Mouse (Mus musculus): ENCODE results near the gene Ptcd3. TPM values are rescaled to one million over a fixed set of nuclear protein-coding genes. Genes with fewer than 3 reads are reported as not detected.
"Not testable (repeated sequence)": the region's sequence is repeated elsewhere in the genome, so short reads cannot be mapped to it uniquely, and the experiment has no call there.

Gene Ptcd3
- total RNA-seq, 4 experiments from 2014 or later: 61.7 to 69.8 (median 68.6) TPM

DNA sequence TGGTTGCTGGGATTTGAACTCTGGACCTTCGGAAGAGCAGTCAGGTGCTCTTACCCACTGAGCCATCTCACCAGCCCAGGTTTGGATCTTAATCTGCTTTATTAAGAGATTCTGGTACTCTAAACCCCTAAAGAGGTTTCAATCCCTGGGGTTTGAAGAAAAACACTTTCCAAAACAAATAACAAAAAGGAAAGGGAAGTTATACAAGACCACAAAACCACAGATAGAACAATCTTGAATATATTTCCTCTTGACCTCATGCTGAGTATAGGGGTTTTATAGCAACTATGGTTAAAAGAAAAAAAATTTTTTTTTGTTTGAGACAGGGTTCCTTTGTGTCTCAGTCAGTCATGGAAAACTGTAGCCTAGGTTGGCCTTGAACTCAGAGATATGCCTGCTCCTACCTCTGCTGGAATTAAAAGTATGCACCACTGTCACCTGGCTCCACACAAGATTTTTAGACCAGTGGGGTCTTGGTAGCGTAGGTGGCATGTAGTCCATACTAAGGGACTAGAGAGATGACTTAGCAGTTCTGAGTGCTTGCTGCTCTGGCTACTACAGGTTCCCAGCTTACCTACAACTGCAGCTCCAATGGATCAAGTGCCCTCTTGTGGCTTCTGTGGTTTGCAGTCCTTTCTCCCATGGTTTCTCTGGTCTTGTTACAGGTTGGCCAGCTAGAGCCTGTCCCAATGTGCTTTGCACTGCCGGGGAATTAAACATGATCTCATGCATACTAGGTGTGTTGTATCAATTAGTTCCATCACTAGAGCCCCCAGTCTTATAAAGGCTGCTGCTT, 30.4 kb downstream of the Ptcd3 start:
- DNase-seq (ENCODE audit: low spot score in 2 of 2): no peak

DNA sequence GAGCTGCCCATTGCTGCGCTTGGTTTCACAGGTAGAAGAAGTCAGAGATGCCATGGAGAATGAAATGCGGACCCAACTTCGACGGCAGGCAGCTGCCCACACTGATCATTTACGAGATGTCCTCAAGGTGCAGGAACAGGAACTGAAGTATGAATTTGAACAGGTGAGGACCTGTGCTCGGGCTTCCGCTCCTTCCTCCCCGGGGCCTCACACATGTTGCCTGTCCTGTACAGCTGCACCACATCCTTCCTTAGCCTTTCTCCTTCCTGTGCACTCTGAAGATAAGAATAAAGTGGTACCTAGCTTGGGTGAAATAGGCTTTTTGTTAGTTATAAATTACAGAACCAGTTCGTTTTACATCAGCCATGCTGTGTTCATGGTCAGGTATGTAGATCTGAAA, 37.2 kb downstream of the Ptcd3 start:
- DNase-seq (ENCODE audit: low spot score in 2 of 2): no peak

GRCm38 (mm10) chr6:71868809-71869208, 39.7 kb downstream of the Ptcd3 start:
- DNase-seq (ENCODE audit: low spot score in 2 of 2): no peak

DNA sequence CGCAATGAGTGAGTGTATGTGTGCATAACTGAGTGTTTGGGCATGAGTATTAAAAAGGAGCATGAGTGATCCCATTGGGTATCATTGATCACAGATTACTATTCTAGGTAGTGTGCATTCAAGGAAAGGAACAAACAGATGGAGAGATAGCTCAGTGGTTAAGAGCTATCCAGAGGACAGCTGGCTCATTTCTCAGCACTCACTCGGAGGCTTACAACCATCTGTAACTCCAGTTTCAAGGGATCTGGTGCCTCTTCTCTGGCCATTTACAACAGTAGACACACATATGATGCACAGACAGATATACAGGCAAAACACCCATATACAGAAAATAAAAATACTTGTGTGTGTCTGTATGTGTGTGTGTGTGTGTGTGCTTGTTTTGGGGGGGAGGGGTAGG, 40.8 kb downstream of the Ptcd3 start:
- DNase-seq (ENCODE audit: low spot score in 2 of 2): no peak

- DNase-seq (ENCODE audit: low spot score in 2 of 2): not testable (repeated sequence)
These were observed 61.6 kb downstream of the Ptcd3 start for GRCm38 (mm10) chr6:71846906-71847305.

GRCm38 (mm10) chr6:71840597-71841290, 67.8 kb downstream of the Ptcd3 start:
- DNase-seq (ENCODE audit: low spot score in 2 of 2): no peak

DNA sequence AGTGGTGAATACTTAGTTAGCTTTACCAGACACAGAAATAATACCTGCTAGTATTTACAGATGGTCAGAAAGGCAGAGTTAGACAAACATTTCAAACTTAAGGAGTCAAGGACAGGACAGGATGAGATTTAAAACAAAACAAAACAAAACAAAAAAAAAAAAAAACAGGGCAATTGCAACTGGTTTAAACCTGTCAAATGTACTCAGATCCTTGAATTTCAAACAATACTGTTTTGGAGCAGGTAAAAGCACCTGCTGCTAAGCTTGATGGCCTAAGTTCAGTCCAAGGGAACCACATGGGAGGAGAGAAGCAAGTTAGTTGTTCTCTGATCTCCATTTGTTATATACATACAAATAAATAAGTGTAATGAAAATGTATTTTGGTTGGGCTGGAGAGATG, 68.7 kb downstream of the Ptcd3 start:
- DNase-seq (ENCODE audit: low spot score in 2 of 2): no peak

DNA sequence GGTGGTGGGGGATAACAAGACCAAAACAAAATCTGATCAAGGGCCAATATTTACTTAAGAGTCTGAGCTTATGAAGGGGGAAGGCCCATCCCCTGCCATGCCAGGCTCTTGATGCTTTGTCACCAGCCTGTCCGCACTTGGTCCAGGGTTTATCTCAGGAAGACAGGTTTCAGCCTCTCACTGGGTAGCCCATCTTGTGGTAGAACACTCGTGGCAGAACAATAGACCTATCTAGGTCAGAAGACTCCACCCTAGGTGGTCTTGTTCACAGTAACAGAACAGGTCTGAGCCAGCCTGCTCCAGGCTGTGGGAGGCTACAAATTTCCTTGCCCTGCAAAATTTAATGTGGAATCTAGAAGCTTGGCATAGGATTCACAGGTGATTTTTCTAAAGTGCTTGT, 71.7 kb downstream of the Ptcd3 start:
- DNase-seq (ENCODE audit: low spot score in 2 of 2): no peak

GRCm38 (mm10) chr6:71831581-71831960, 77.0 kb downstream of the Ptcd3 start:
- peak; percentile 86 to 97 for DNase-seq (ENCODE audit: low spot score in 2 of 2)

DNA sequence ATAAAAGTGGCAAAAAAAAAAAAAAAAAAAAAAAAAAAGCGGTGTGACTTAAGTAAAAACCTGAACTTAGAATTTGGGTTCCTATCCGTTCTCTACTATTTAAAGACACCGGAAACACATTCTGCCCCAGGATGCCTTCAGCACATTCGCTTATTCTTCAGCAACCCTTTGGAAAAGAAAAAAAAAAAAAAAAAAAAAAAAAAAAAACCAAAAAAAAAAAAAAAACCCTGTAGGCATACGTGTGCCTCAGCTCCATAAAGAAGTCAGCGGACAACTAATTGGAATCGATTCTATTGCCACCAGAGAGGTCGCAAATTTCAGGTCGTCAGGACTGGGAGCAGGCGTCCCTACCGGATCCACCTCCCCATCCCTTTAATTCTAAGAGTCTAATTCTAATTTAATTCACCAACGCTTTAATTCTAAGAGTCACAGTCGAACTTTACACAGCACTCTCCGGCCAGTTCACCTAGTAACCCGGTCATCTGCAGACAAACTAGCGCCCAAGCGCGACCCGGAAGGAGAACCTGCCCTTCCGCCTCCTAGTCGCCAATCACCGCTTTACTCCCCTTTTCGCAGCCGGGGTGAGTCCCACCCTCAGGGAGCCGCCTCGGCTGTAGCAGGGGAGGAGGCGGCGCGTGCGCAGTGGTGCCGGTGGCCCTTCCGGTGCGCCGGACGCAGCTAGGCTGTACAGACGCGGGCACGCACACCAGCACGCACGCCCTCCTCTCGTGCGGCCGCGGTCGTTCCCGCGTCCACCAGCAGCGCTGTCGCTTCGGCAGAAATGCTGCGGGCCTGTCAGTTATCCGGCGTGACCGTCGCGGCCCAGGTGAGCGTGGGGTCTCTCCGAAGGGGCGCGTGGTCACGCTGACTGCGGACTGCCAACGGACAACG, 77.6 kb downstream of the Ptcd3 start, which contains the start of gene Immt:
Immt (plus strand) TSS at position 642 of the 891 bp plus-strand sequence.
- peak; percentile 85 to 98 for DNase-seq (ENCODE audit: low spot score in 2 of 2)

Other genes with a start within 250 kb of the Ptcd3 start
- 10 to 100 TPM; 77.8 to 89.9 (median 85.9) TPM for gene Reep1, start 201.2 kb downstream of the Ptcd3 start, total RNA-seq (2022)
- 10 to 100 TPM; 24.9 to 36.6 (median 29.2) TPM for gene Mrpl35, start 81.8 kb downstream of the Ptcd3 start, total RNA-seq (2022)
- 100 to 1,000 TPM; 142 to 166 (median 150) TPM for gene Immt, start 77.4 kb downstream of the Ptcd3 start, total RNA-seq (2022)
- gene Polr1a, start 303 bp upstream of the Ptcd3 start, total RNA-seq (2022): 10 to 100 TPM; 31.2 to 35.9 (median 33.1) TPM
- 100 to 1,000 TPM; 157 to 182 (median 165) TPM for gene St3gal5, start 188.8 kb upstream of the Ptcd3 start, total RNA-seq (2022)